Mouse (Mus musculus): ENCODE data around the gene Adprhl2. TPM values are rescaled to one million over a fixed set of nuclear protein-coding genes. Genes with fewer than 3 reads are reported as not detected.

Gene Adprhl2
- polyA plus RNA-seq, 1 experiment: 33.9 TPM

DNA sequence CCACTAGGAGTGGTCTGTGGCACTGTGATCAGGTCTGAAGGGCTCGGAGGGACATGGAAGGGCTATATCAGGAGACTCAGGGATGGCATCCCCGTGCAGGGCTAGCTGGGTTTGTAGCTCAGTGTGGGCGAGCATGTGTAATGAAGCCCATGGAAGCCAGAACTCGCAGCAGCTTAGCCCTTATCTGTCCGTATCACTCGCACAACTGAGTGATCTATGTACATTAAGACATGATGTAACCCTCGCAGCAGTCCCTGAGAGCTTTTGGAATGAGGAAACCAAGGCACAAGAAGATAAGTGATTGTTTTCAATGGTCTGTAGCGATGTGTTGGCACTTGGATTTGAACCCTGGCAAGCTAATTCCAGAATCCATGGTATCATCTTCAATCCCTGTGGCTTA lies 37.9 kb downstream of the Adprhl2 start:
- 71% methylated on average over 8 of the region's 8 CpGs for WGBS
- Histone ChIP-seq H3K27me3 (ENCODE audit: control insufficient read depth, insufficient read depth, low read length) (peaks cover 33% of the 10 kb centered on the region), H3K4me1 (ENCODE audit: control insufficient read depth, insufficient read depth, insufficient read length, low read length) (peaks cover 3% of the 10 kb centered on the region; the same call in 1 of the 2 replicates), H3K36me3 (ENCODE audit: control insufficient read depth, insufficient read depth, low read length) (no peaks in the 10 kb centered on the region), H3K4me3 (ENCODE audit: low read depth, low read length) (no peak overlapping the region), H3K27ac (ENCODE audit: insufficient read depth, low read depth, low read length) (no peak overlapping the region)
- TF ChIP-seq CTCF (IDR thresholded peaks at IDR 0.05; ENCODE audit: extremely low read depth, insufficient read length, insufficient replicate concordance, low read depth, low read length) (no peak), POLR2A (IDR thresholded peaks at IDR 0.05; ENCODE audit: low read depth, low read length) (no peak)

DNA sequence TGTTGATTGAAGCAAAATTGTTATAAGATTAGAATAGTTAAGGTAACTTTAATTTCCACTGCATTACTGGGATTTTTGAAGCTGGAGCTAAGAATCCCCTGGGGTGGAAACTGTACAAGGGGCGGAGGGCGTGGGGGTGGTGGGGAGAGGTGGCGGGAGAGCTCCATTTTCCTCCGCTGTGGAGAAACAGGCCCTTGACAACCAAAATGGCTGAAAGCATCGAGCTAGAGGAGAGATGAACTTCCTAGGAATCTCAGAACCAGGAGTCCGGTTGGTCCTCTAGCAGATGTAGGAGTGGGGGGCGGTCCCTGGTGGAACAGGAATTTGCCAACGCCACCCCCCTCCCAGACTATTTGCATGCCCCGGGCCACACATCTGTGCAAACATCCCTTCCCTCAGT lies 39.8 kb downstream of the Adprhl2 start:
- Histone ChIP-seq H3K27me3 (ENCODE audit: control insufficient read depth, insufficient read depth, low read length) (peaks cover 15% of the 10 kb centered on the region), H3K27ac (ENCODE audit: insufficient read depth, low read depth, low read length) (no peak overlapping the region), H3K4me1 (ENCODE audit: control insufficient read depth, insufficient read depth, insufficient read length, low read length) (peaks cover 3% of the 10 kb centered on the region; the same call in 1 of the 2 replicates), H3K36me3 (ENCODE audit: control insufficient read depth, insufficient read depth, low read length) (no peaks in the 10 kb centered on the region), H3K4me3 (ENCODE audit: low read depth, low read length) (no peak overlapping the region)
- WGBS: 59% methylated on average over 9 of the region's 9 CpGs
- TF ChIP-seq CTCF (IDR thresholded peaks at IDR 0.05; ENCODE audit: extremely low read depth, insufficient read length, insufficient replicate concordance, low read depth, low read length) (no peak), POLR2A (IDR thresholded peaks at IDR 0.05; ENCODE audit: low read depth, low read length) (no peak)

DNA sequence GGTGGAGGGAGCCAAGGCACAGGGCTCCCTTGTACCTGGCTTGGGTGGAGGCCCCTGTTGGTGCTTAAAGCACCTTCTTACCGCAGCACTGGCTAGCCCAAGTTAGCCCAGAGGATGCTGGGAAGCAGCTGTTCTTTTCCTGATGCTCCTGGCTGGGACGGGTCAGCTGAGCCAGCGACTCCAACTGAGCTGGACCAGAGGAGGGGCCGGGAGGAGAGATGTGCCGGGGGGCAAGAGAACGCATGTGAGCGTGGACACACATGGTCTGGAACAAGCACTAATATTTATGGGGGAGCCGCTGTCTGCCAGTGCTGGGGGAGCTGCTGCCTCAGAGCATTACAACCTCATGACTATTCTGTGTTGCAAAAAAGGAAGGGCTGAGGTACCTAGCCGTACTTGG lies 42.5 kb downstream of the Adprhl2 start:
- H3K4me3 ChIP-seq (ENCODE audit: low read depth, low read length): no peak overlapping the region
- H3K36me3 ChIP-seq (ENCODE audit: control insufficient read depth, insufficient read depth, low read length): peaks cover 14% of the 10 kb centered on the region
- H3K27me3 ChIP-seq (ENCODE audit: control insufficient read depth, insufficient read depth, low read length): peaks cover 3% of the 10 kb centered on the region; the same call in 1 of the 2 replicates
- no peak overlapping the region for H3K27ac ChIP-seq (ENCODE audit: insufficient read depth, low read depth, low read length)
- TF ChIP-seq CTCF (IDR thresholded peaks at IDR 0.05; ENCODE audit: extremely low read depth, insufficient read length, insufficient replicate concordance, low read depth, low read length) (no peak), POLR2A (IDR thresholded peaks at IDR 0.05; ENCODE audit: low read depth, low read length) (no peak)
- WGBS: 81% methylated on average over 9 of the region's 9 CpGs
- H3K4me1 ChIP-seq (ENCODE audit: control insufficient read depth, insufficient read depth, insufficient read length, low read length): no peaks in the 10 kb centered on the region

DNA sequence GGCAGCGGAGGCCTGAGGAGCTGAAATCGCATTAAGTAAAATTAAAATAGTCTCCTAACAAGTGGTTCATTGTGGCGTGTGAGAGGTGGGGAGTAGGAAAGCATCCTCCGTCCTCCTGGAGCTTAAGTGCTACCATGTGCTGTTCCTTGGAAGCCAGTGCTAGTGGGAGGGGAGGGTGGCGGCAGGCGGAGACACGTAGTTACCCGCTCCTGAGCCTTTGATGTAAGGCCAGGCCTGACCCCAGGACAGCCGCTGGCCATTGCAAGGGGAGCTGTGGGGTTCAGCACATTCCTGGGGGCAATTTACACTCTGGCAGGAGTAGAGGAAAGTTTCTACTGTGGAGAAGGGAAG lies 43.0 kb downstream of the Adprhl2 start:
- H3K4me1 ChIP-seq (ENCODE audit: control insufficient read depth, insufficient read depth, insufficient read length, low read length): no peaks in the 10 kb centered on the region
- peaks cover 18% of the 10 kb centered on the region for H3K36me3 ChIP-seq (ENCODE audit: control insufficient read depth, insufficient read depth, low read length)
- 0 out of 2 replicates have a peak, but pooled peaks cover 3% of the 10 kb centered on the region for H3K27me3 ChIP-seq (ENCODE audit: control insufficient read depth, insufficient read depth, low read length)
- no peak for TF ChIP-seq CTCF (IDR thresholded peaks at IDR 0.05; ENCODE audit: extremely low read depth, insufficient read length, insufficient replicate concordance, low read depth, low read length)
- H3K4me3 ChIP-seq (ENCODE audit: low read depth, low read length): no peak overlapping the region
- H3K27ac ChIP-seq (ENCODE audit: insufficient read depth, low read depth, low read length): no peak overlapping the region
- 70% methylated on average over 9 of the region's 9 CpGs for WGBS

DNA sequence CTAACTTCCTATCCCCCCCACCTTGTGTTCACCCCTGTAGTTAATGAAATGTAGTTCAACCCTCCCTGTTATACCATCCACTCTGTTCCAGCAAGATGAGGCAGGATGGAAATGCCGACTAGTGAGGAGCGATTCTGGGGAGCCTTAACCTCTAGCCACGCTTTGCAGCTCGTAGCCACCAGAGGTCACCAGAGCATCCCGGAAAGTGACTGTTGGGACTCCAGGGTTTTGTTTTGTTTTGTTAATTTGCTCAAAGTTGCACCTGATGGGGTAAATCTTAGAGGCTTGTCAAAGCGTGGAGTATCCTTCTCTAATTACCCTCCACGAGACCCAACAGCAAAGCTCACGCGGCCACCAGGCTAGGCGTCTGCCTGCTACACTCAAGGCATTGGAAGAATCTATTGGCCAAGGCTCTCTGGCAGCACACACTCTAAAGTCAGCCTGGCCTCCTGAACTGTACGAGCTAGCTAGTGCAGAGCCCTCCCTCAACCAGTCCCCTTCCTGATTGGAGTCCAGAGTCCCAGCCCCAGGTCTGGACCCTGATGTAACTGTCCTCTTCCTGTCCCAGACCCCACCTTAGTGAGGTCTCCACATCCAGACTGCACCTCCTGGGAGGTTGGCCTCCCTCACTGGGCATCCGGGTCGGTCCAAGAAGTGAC lies 43.5 kb downstream of the Adprhl2 start:
- peaks cover 21% of the 10 kb centered on the region for H3K36me3 ChIP-seq (ENCODE audit: control insufficient read depth, insufficient read depth, low read length)
- H3K4me1 ChIP-seq (ENCODE audit: control insufficient read depth, insufficient read depth, insufficient read length, low read length): no peaks in the 10 kb centered on the region
- no peak overlapping the region for H3K27ac ChIP-seq (ENCODE audit: insufficient read depth, low read depth, low read length)
- H3K27me3 ChIP-seq (ENCODE audit: control insufficient read depth, insufficient read depth, low read length): no peaks in the 10 kb centered on the region
- TF ChIP-seq POLR2A (IDR thresholded peaks at IDR 0.05; ENCODE audit: low read depth, low read length) (no peak), CTCF (IDR thresholded peaks at IDR 0.05; ENCODE audit: extremely low read depth, insufficient read length, insufficient replicate concordance, low read depth, low read length) (peak; percentile 73; the same call in 1 of the 2 replicates)
- no peak overlapping the region for H3K4me3 ChIP-seq (ENCODE audit: low read depth, low read length)
- WGBS: 17% methylated on average over 13 of the region's 13 CpGs

DNA sequence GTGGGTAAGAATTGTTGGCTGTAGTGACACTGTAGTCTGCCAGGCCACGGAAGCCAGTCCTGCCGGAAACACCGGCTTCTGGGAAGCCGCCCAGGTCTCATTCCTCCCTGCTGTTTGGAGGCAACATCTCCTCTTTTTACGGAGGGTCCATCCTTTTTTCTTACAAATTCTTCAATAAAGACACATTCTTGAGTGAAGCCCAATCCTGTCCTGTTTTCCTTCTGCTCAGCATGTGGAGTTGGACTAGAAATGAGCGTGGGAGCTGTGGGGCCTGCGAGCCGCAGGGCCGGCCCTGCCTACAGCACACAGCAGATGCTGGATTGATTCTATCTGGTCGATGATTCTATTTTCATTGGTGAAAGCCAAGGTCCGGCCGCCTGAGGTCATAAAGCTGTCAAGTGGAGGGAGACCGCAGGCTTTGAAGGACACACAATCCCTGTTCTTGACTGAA lies 45.8 kb downstream of the Adprhl2 start:
- H3K27ac ChIP-seq (ENCODE audit: insufficient read depth, low read depth, low read length): no peak overlapping the region
- H3K27me3 ChIP-seq (ENCODE audit: control insufficient read depth, insufficient read depth, low read length): no peaks in the 10 kb centered on the region
- peaks cover 26% of the 10 kb centered on the region for H3K36me3 ChIP-seq (ENCODE audit: control insufficient read depth, insufficient read depth, low read length)
- H3K4me3 ChIP-seq (ENCODE audit: low read depth, low read length): no peak overlapping the region
- WGBS: 83% methylated on average over 13 of the region's 13 CpGs
- H3K4me1 ChIP-seq (ENCODE audit: control insufficient read depth, insufficient read depth, insufficient read length, low read length): no peaks in the 10 kb centered on the region
- TF ChIP-seq CTCF (IDR thresholded peaks at IDR 0.05; ENCODE audit: extremely low read depth, insufficient read length, insufficient replicate concordance, low read depth, low read length) (no peak), POLR2A (IDR thresholded peaks at IDR 0.05; ENCODE audit: low read depth, low read length) (no peak)

DNA sequence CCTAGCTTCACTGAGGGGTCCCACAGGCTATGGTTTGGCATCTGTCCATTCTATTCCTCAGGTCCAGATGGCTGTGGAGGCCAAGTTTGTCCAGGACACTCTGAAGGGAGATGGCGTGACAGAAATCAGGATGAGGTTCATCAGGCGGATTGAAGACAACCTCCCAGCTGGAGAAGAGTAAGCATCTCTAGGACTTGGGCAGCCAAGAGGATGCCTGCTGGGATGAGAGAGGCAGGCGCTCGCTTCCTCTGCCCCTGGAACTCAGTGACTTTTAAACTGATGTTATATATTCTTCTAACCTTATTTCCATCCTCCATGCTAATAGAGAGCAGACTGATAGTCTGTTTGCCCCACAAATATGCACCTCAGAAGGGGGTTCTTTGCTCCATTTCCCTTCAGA lies 46.4 kb downstream of the Adprhl2 start:
- TF ChIP-seq CTCF (IDR thresholded peaks at IDR 0.05; ENCODE audit: extremely low read depth, insufficient read length, insufficient replicate concordance, low read depth, low read length): no peak
- no peak for TF ChIP-seq POLR2A (IDR thresholded peaks at IDR 0.05; ENCODE audit: low read depth, low read length)
- Histone ChIP-seq H3K36me3 (ENCODE audit: control insufficient read depth, insufficient read depth, low read length) (peaks cover 26% of the 10 kb centered on the region), H3K4me1 (ENCODE audit: control insufficient read depth, insufficient read depth, insufficient read length, low read length) (no peaks in the 10 kb centered on the region), H3K27ac (ENCODE audit: insufficient read depth, low read depth, low read length) (no peak overlapping the region), H3K27me3 (ENCODE audit: control insufficient read depth, insufficient read depth, low read length) (no peaks in the 10 kb centered on the region), H3K4me3 (ENCODE audit: low read depth, low read length) (no peak overlapping the region)
- 98% methylated on average over 4 of the region's 4 CpGs for WGBS

All from small intestine, adult 2 months (tissue).